Mouse (Mus musculus) embryonic facial prominence, embryonic 14.5 days (tissue): ENCODE measurements at regions not wholly inside any gene's neighbourhood (a gene's known extent, or its start where the extent isn't known, plus 50 kb on each side); places are given as distances from the start of the nearest gene placed in this dataset.

Experiments used
- ATAC-seq: fragments of 200-750 bp; cut with Nextera tagmentation; 2 replicates; pipeline ENCODE4 v1.8.0; 2017; ENCODE audit warnings: low read depth, moderate number of reproducible peaks, moderate TSS enrichment
- DNase-seq: peaks from one replicate; pipeline ENCODE4 v3.0.0-alpha.2; 2015; ENCODE audit warnings: low spot score
- H3K27ac ChIP-seq: fragments of 300-500 bp; sonication (generic); replicated peaks from 2 replicates; pipeline ENCODE4 v1.5.1; 2014; ENCODE audit warnings: low read depth, mild to moderate bottlenecking, low read length, moderate library complexity
- H3K27me3 ChIP-seq: fragments of 300-500 bp; sonication (generic); replicated peaks from 2 replicates; pipeline ENCODE4 v1.6.1; 2014; ENCODE audit warnings: low read length; ENCODE audit not compliant: control insufficient read depth, insufficient read depth
- H3K36me3 ChIP-seq: fragments of 300-500 bp; sonication (generic); 2 replicates; pipeline ENCODE4 v1.6.1; 2014; ENCODE audit warnings: low read length, mixed read lengths; ENCODE audit not compliant: control insufficient read depth, insufficient read depth
- H3K4me1 ChIP-seq: fragments of 300-500 bp; sonication (generic); 2 replicates; pipeline ENCODE4 v1.6.1; 2014; ENCODE audit warnings: antibody characterized with exemption, low read length; ENCODE audit not compliant: control insufficient read depth, insufficient read depth
- H3K4me2 ChIP-seq: fragments of 300-500 bp; sonication (generic); 2 replicates; pipeline ENCODE4 v1.6.1; 2014; ENCODE audit warnings: low read depth, mild to moderate bottlenecking, low read length, moderate library complexity, mixed read lengths
- H3K4me3 ChIP-seq: fragments of 300-500 bp; sonication (generic); 2 replicates; pipeline ENCODE4 v1.5.1; 2014; ENCODE audit warnings: low read depth, mild to moderate bottlenecking, low read length
- H3K9ac ChIP-seq: fragments of 300-500 bp; sonication (generic); 2 replicates; pipeline ENCODE4 v1.6.1; 2014; ENCODE audit warnings: low read depth, mild to moderate bottlenecking, low read length, moderate library complexity, mixed read lengths
- H3K9me3 ChIP-seq: fragments of 300-500 bp; sonication (generic); 2 replicates; pipeline ENCODE4 v1.6.1; 2016; ENCODE audit warnings: low read length; ENCODE audit not compliant: control insufficient read depth
- WGBS: fragments of 180-500 bp; shearing (Covaris S2); extraction: QIAGEN DNeasy Blood & Tissue Kit; methylation state at CpG from one replicate; pipeline ENCODE4 v1.1.7; 2014; 5-methylcytosine and 5-hydroxymethylcytosine counted together

- H3K4me3 ChIP-seq = no peak overlapping the region
- H3K27ac ChIP-seq = no peak overlapping the region
- no peak for ATAC-seq
- DNase-seq = peak; percentile 8
- no peaks in the 10 kb centered on the region for H3K4me1 ChIP-seq
- no peaks in the 10 kb centered on the region for H3K36me3 ChIP-seq
- 45% methylated on average over 2 of the region's 2 CpGs for WGBS
- H3K4me2 ChIP-seq = no peak overlapping the region
- no peak overlapping the region for H3K9ac ChIP-seq
- H3K9me3 ChIP-seq = no peaks in the 10 kb centered on the region
- no peaks in the 10 kb centered on the region for H3K27me3 ChIP-seq
These were observed 414.0 kb downstream of the Anxa1 start for GRCm38 (mm10) chr19:19976776-19977175.

- no peaks in the 10 kb centered on the region for H3K4me1 ChIP-seq
- H3K9me3 ChIP-seq = no peaks in the 10 kb centered on the region
- no peaks in the 10 kb centered on the region for H3K36me3 ChIP-seq
- no peak overlapping the region for H3K4me3 ChIP-seq
- DNase-seq = no peak
- H3K27ac ChIP-seq = no peak overlapping the region
- 72% methylated on average over 3 of the region's 3 CpGs for WGBS
- H3K27me3 ChIP-seq = no peaks in the 10 kb centered on the region
- H3K9ac ChIP-seq = no peak overlapping the region
- no peak for ATAC-seq
- H3K4me2 ChIP-seq = no peak overlapping the region
These were observed 420.8 kb downstream of the Anxa1 start for GRCm38 (mm10) chr19:19969780-19970512.

- Histone ChIP-seq H3K9ac (no peak overlapping the region), H3K4me2 (no peak overlapping the region), H3K36me3 (no peaks in the 10 kb centered on the region), H3K27ac (no peak overlapping the region), H3K27me3 (no peaks in the 10 kb centered on the region), H3K4me3 (no peak overlapping the region), H3K4me1 (no peaks in the 10 kb centered on the region), H3K9me3 (no peaks in the 10 kb centered on the region)
- WGBS = 84% methylated on average over 5 of the region's 5 CpGs
- no peak for DNase-seq
- ATAC-seq = no peak
These were observed 421.4 kb downstream of the Anxa1 start for GRCm38 (mm10) chr19:19969335-19969734.

- DNase-seq = no peak
These were observed 445.5 kb downstream of the Anxa1 start for GRCm38 (mm10) chr19:19945247-19945646.

GRCm38 (mm10) chr19:19942697-19943096 is 448.0 kb downstream of the Anxa1 start:
- Histone ChIP-seq H3K27me3 (no peaks in the 10 kb centered on the region), H3K4me1 (no peaks in the 10 kb centered on the region), H3K9ac (no peak overlapping the region), H3K4me3 (no peak overlapping the region), H3K4me2 (no peak overlapping the region), H3K36me3 (no peaks in the 10 kb centered on the region), H3K27ac (no peak overlapping the region), H3K9me3 (no peaks in the 10 kb centered on the region)
- WGBS = 81% methylated on average over 3 of the region's 3 CpGs
- DNase-seq = no peak
- ATAC-seq = no peak

More at GRCm38 (mm10) chr19:19945247-19945646, 445.5 kb downstream of the Anxa1 start:
- Histone ChIP-seq H3K27me3 (no peaks in the 10 kb centered on the region), H3K27ac (no peak overlapping the region), H3K4me3 (no peak overlapping the region), H3K4me2 (no peak overlapping the region), H3K9me3 (no peaks in the 10 kb centered on the region), H3K9ac (no peak overlapping the region), H3K4me1 (no peaks in the 10 kb centered on the region), H3K36me3 (no peaks in the 10 kb centered on the region)
- no peak for ATAC-seq
- WGBS = 89% methylated on average over 1 of the region's 1 CpGs

GRCm38 (mm10) chr19:19921109-19921508 is 469.6 kb downstream of the Anxa1 start:
- H3K36me3 ChIP-seq = no peaks in the 10 kb centered on the region
- no peak overlapping the region for H3K9ac ChIP-seq
- WGBS = 86% methylated on average over 2 of the region's 2 CpGs
- H3K4me1 ChIP-seq = no peaks in the 10 kb centered on the region
- H3K27me3 ChIP-seq = no peaks in the 10 kb centered on the region
- no peak overlapping the region for H3K4me2 ChIP-seq
- ATAC-seq (no peak), DNase-seq (no peak)
- no peak overlapping the region for H3K27ac ChIP-seq
- H3K4me3 ChIP-seq = no peak overlapping the region
- no peaks in the 10 kb centered on the region for H3K9me3 ChIP-seq

- no peaks in the 10 kb centered on the region for H3K36me3 ChIP-seq
- H3K4me2 ChIP-seq = no peak overlapping the region
- WGBS = 74% methylated on average over 8 of the region's 8 CpGs
- H3K27me3 ChIP-seq = no peaks in the 10 kb centered on the region
- H3K4me3 ChIP-seq = no peak overlapping the region
- no peak for DNase-seq
- no peak for ATAC-seq
- no peak overlapping the region for H3K9ac ChIP-seq
- H3K4me1 ChIP-seq = no peaks in the 10 kb centered on the region
- no peaks in the 10 kb centered on the region for H3K9me3 ChIP-seq
- no peak overlapping the region for H3K27ac ChIP-seq
These were observed 504.6 kb downstream of the Anxa1 start for GRCm38 (mm10) chr19:19885933-19886710.

GRCm38 (mm10) chr19:19880895-19881294 is 509.8 kb downstream of the Anxa1 start:
- Histone ChIP-seq H3K36me3 (no peaks in the 10 kb centered on the region), H3K27me3 (no peaks in the 10 kb centered on the region), H3K4me1 (no peaks in the 10 kb centered on the region), H3K9ac (no peak overlapping the region), H3K27ac (no peak overlapping the region), H3K4me3 (no peak overlapping the region), H3K4me2 (no peak overlapping the region), H3K9me3 (no peaks in the 10 kb centered on the region)
- DNase-seq = no peak
- ATAC-seq = no peak

- Histone ChIP-seq H3K9ac (no peak overlapping the region), H3K36me3 (no peaks in the 10 kb centered on the region), H3K4me3 (no peak overlapping the region), H3K4me2 (no peak overlapping the region), H3K27ac (no peak overlapping the region), H3K9me3 (no peaks in the 10 kb centered on the region), H3K4me1 (no peaks in the 10 kb centered on the region), H3K27me3 (no peaks in the 10 kb centered on the region)
- no peak for DNase-seq
- WGBS = 60% methylated on average over 4 of the region's 4 CpGs
- ATAC-seq = no peak
These were observed 542.6 kb downstream of the Anxa1 start for GRCm38 (mm10) chr19:19848152-19848551.
